Mouse (Mus musculus): Measurements from ENCODE around the gene Stat4. TPM values are rescaled to one million over a fixed set of nuclear protein-coding genes. Genes with fewer than 3 reads are reported as not detected.
A peak's percentile ranks its signal among the peaks of the same experiment; 100 is the strongest.

Stat4 gene
- polyA plus RNA-seq, 1 experiment from 2014 or later: 2.3 TPM

DNA sequence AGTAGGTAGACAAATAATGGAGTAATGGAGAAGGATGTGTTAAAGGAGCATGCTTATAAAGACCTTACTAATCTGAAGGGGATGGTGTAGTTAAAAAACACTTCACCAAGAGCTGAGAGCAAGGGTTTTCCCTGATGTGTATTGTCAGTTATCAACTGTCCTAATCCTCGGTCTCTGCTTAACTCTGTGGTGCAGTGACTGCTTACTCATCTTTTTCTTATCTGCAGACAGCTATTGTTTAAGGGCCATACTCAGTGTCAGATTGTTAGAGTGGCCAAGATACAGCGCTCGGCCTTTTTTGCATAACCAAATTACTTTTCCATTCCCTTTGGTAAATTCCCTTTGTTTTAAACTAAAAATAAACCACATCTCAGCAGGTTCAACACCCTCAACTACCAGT, 79.7 kb downstream of the Stat4 start:
- peaks cover 3% of the 10 kb centered on the region for H3K4me1 ChIP-seq (replicated peaks; ENCODE audit: control insufficient read depth, insufficient read depth, low read length)
- no peak overlapping the region for H3K9ac ChIP-seq (ENCODE audit: low read length)
- H3K36me3 ChIP-seq (ENCODE audit: control insufficient read depth, insufficient read depth, low read length): no peaks in the 10 kb centered on the region
- WGBS: 43% methylated on average over 3 of the region's 3 CpGs
- H3K27ac ChIP-seq (ENCODE audit: low read length): no peak overlapping the region
- ATAC-seq (ENCODE audit: low read depth): no peak
- H3K4me2 ChIP-seq (ENCODE audit: low read depth, low read length): no peak overlapping the region
- H3K27me3 ChIP-seq (ENCODE audit: control insufficient read depth, insufficient read depth, low read depth, low read length): no peaks in the 10 kb centered on the region
- no peaks in the 10 kb centered on the region for H3K9me3 ChIP-seq (ENCODE audit: control insufficient read depth, low read length)
- no peak overlapping the region for H3K4me3 ChIP-seq (ENCODE audit: low read length)

DNA sequence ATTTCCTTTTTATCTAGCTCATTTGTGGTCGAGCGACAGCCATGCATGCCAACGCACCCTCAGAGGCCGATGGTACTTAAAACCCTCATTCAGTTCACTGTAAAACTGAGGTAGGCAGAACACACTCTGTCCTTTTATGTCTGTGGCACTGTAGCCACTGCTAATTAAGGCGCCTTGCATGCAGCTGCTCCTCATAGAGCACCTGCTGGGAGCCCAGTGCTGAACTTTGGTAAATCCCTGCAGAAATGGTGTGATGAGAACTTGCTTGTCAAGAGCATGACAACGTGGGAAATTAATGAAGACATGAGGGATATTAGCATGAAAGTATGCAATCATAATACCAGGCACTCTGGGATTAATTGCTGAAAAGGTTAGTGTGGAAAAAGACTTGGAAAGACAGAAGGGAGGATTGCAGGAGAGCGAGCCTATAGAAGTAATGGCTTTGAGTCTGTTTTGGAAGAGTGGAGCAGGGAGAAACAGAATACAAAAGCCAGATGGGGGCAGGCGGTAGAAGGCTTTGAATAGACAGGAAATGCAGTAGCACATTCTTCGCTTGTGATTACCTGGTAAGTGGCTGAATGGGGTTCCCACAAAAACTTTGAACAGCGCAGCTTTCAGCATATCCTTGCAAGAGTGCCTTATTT, 92.9 kb downstream of the Stat4 start:
- ATAC-seq (ENCODE audit: low read depth): no peak
- WGBS: 33% methylated on average over 10 of the region's 10 CpGs
- no peaks in the 10 kb centered on the region for H3K4me1 ChIP-seq (replicated peaks; ENCODE audit: control insufficient read depth, insufficient read depth, low read length)

DNA sequence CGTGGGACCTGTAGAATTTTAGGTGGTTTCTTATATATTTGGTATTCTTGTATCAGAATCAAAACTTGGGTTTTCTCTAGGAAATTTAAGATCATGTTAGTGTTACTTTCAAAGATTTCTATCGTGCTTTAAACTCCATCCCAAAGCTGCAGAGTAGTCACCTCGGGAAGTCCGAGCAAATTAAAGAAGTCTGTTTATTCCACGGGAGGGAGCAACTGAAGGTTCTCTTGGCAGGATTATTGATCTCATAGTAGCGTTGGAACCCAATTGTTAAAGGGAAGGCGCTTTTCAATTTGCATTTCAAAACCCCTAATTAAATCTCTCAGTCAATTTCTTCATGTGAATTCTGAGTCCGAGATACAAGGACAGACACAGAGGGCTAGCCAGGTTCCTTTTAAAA, 93.4 kb downstream of the Stat4 start:
- no peak overlapping the region for H3K27ac ChIP-seq (ENCODE audit: low read length)
- no peak for ATAC-seq (ENCODE audit: low read depth)
- no peaks in the 10 kb centered on the region for H3K36me3 ChIP-seq (ENCODE audit: control insufficient read depth, insufficient read depth, low read length)

More for the DNA sequence above, 92.9 kb downstream of the Stat4 start:
- Histone ChIP-seq H3K4me2 (ENCODE audit: low read depth, low read length) (no peak overlapping the region), H3K27me3 (ENCODE audit: control insufficient read depth, insufficient read depth, low read depth, low read length) (no peaks in the 10 kb centered on the region), H3K4me3 (ENCODE audit: low read length) (no peak overlapping the region), H3K36me3 (ENCODE audit: control insufficient read depth, insufficient read depth, low read length) (no peaks in the 10 kb centered on the region), H3K9ac (ENCODE audit: low read length) (no peak overlapping the region), H3K27ac (ENCODE audit: low read length) (no peak overlapping the region), H3K9me3 (ENCODE audit: control insufficient read depth, low read length) (no peaks in the 10 kb centered on the region)

DNA sequence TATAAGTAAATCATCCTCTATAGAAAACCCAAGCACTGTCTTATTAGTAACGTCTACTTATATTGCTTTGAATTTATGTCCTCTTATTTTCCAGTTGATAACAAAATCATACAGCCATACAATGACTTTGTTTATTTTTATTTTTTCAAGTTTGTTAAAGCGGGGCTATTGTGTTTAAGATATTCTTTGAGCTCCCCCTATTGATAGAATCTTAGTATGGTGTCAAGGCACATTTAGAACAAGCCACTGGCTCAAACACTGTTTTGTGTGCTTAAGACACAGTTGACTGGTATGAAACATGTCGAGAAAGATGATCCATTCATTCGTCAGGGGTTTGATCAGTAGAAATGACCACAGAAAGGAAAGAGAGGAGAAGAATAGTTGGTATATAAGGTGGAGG, 99.3 kb downstream of the Stat4 start:
- H3K9ac ChIP-seq (ENCODE audit: low read length): no peak overlapping the region
- no peak overlapping the region for H3K27ac ChIP-seq (ENCODE audit: low read length)
- H3K4me1 ChIP-seq (replicated peaks; ENCODE audit: control insufficient read depth, insufficient read depth, low read length): no peaks in the 10 kb centered on the region
- no peak for ATAC-seq (ENCODE audit: low read depth)
- no peaks in the 10 kb centered on the region for H3K36me3 ChIP-seq (ENCODE audit: control insufficient read depth, insufficient read depth, low read length)
- no peaks in the 10 kb centered on the region for H3K27me3 ChIP-seq (ENCODE audit: control insufficient read depth, insufficient read depth, low read depth, low read length)
- H3K4me2 ChIP-seq (ENCODE audit: low read depth, low read length): no peak overlapping the region
- 19% methylated on average over 4 of the region's 4 CpGs for WGBS
- no peaks in the 10 kb centered on the region for H3K9me3 ChIP-seq (ENCODE audit: control insufficient read depth, low read length)
- no peak overlapping the region for H3K4me3 ChIP-seq (ENCODE audit: low read length)

More for the DNA sequence above, 93.4 kb downstream of the Stat4 start:
- H3K9ac ChIP-seq (ENCODE audit: low read length): no peak overlapping the region
- H3K4me2 ChIP-seq (ENCODE audit: low read depth, low read length): no peak overlapping the region
- no peaks in the 10 kb centered on the region for H3K4me1 ChIP-seq (replicated peaks; ENCODE audit: control insufficient read depth, insufficient read depth, low read length)
- no peaks in the 10 kb centered on the region for H3K9me3 ChIP-seq (ENCODE audit: control insufficient read depth, low read length)
- no peak overlapping the region for H3K4me3 ChIP-seq (ENCODE audit: low read length)
- 33% methylated on average over 8 of the region's 8 CpGs for WGBS
- H3K27me3 ChIP-seq (ENCODE audit: control insufficient read depth, insufficient read depth, low read depth, low read length): no peaks in the 10 kb centered on the region

DNA sequence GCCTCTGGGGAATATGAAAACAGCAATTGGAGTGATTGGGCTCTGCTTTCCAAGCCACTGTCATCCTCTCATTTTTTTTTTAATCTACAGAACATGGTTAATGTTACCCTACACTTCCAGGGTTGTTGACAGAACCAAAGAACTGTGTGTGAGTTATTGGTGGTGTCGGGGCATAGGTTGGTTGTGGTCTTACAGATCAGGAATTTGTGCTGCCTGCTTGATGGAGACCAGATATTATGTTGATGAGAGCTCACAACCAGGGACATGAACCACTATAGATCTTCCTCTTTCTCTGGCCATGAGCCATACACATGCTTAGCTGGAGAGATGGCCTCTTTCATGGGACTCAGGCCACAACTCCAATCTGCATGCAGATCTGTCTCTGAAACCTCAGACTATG, 100.2 kb downstream of the Stat4 start:
- Histone ChIP-seq H3K36me3 (ENCODE audit: control insufficient read depth, insufficient read depth, low read length) (no peaks in the 10 kb centered on the region), H3K27me3 (ENCODE audit: control insufficient read depth, insufficient read depth, low read depth, low read length) (no peaks in the 10 kb centered on the region), H3K9me3 (ENCODE audit: control insufficient read depth, low read length) (no peaks in the 10 kb centered on the region), H3K4me3 (ENCODE audit: low read length) (no peak overlapping the region), H3K4me2 (ENCODE audit: low read depth, low read length) (no peak overlapping the region), H3K9ac (ENCODE audit: low read length) (no peak overlapping the region), H3K4me1 (replicated peaks; ENCODE audit: control insufficient read depth, insufficient read depth, low read length) (no peaks in the 10 kb centered on the region), H3K27ac (ENCODE audit: low read length) (no peak overlapping the region)
- 68% methylated on average over 1 of the region's 1 CpGs for WGBS
- ATAC-seq (ENCODE audit: low read depth): no peak

DNA sequence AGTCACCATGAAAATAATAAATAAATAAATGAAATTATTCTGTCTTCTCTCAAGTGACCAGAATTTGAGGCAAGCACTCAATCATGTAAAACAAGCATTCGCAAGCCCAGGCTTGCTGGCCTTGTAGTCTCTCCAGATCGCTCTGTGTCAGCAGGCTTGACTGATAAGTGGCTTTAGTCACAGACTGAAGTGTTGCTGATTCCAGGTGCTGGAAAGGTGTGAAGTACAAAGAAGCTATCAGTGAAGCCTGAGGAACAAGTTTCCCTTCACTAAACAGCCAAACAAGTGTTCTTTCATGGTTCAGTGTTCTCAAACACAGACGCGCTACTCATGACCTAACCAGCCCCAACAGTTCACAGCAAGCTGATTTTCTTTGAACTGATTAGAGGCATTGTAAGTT, 101.7 kb downstream of the Stat4 start:
- ATAC-seq (ENCODE audit: low read depth): no peak
- H3K36me3 ChIP-seq (ENCODE audit: control insufficient read depth, insufficient read depth, low read length): no peaks in the 10 kb centered on the region

DNA sequence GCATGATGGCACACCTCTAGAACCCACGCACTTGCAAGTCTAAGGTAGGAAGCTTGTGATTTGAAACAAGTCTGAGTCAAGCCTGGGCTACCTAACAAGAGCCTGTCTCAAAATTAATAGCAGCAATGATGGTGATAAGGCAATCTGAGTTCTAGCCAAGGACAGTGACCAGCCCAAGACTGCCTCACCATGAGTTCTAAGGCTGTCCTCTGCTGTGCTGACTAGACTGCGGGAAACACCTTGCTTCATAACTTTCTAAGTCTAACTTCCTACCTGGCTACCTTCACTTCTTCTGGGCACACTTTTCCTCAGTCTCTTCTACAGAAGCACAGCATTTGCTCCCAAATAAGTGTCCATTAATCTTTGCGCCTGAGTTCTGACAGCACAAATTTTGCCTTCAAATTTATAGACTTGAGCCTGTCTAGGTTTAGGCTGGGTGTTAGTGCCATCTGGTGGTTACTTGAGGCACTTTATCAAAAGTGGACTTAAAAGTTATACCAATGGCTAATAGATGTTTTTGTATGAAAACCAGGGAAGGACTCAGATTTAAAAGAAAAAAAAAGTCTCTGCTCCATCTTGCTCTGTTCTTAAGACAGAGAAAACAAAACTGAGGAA, 111.8 kb downstream of the Stat4 start:
- ATAC-seq (ENCODE audit: low read depth): no peak
- Histone ChIP-seq H3K4me3 (ENCODE audit: low read length) (no peak overlapping the region), H3K4me1 (replicated peaks; ENCODE audit: control insufficient read depth, insufficient read depth, low read length) (no peaks in the 10 kb centered on the region), H3K27me3 (ENCODE audit: control insufficient read depth, insufficient read depth, low read depth, low read length) (no peaks in the 10 kb centered on the region), H3K36me3 (ENCODE audit: control insufficient read depth, insufficient read depth, low read length) (no peaks in the 10 kb centered on the region), H3K4me2 (ENCODE audit: low read depth, low read length) (no peak overlapping the region), H3K27ac (ENCODE audit: low read length) (no peak overlapping the region), H3K9me3 (ENCODE audit: control insufficient read depth, low read length) (no peaks in the 10 kb centered on the region; the same call in 1 of the 2 replicates), H3K9ac (ENCODE audit: low read length) (no peak overlapping the region)
- WGBS: 75% methylated on average over 3 of the region's 3 CpGs

More for the DNA sequence above, 101.7 kb downstream of the Stat4 start:
- 63% methylated on average over 4 of the region's 4 CpGs for WGBS
- H3K27me3 ChIP-seq (ENCODE audit: control insufficient read depth, insufficient read depth, low read depth, low read length): no peaks in the 10 kb centered on the region
- H3K4me3 ChIP-seq (ENCODE audit: low read length): no peak overlapping the region
- H3K4me2 ChIP-seq (ENCODE audit: low read depth, low read length): no peak overlapping the region
- H3K4me1 ChIP-seq (replicated peaks; ENCODE audit: control insufficient read depth, insufficient read depth, low read length): no peaks in the 10 kb centered on the region
- H3K9me3 ChIP-seq (ENCODE audit: control insufficient read depth, low read length): no peaks in the 10 kb centered on the region
- H3K27ac ChIP-seq (ENCODE audit: low read length): no peak overlapping the region
- H3K9ac ChIP-seq (ENCODE audit: low read length): no peak overlapping the region

DNA sequence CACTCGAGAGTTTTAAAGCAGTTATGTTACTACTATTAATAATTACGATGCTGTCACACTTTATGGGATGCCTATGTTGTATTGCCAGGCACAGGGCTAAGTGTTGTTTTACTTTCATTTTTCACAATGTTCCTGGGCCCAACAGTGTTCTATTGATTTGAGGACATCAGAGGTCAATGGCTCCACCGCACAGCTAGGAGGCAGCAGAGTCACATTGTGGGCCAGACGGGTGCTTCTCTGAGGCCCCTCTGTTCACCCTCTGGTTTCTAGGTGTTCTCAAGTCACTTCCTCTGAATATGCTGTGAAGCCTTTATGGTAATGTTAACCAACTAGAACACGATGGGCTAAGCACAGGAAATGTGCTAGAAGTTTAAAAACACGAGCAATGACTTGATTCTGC, 113.5 kb downstream of the Stat4 start:
- WGBS: 63% methylated on average over 6 of the region's 6 CpGs
- H3K27ac ChIP-seq (ENCODE audit: low read length): no peak overlapping the region
- H3K4me1 ChIP-seq (replicated peaks; ENCODE audit: control insufficient read depth, insufficient read depth, low read length): no peaks in the 10 kb centered on the region
- no peak for ATAC-seq (ENCODE audit: low read depth)
- H3K9me3 ChIP-seq (ENCODE audit: control insufficient read depth, low read length): no peaks in the 10 kb centered on the region; the same call in 1 of the 2 replicates
- no peak overlapping the region for H3K9ac ChIP-seq (ENCODE audit: low read length)
- no peaks in the 10 kb centered on the region for H3K36me3 ChIP-seq (ENCODE audit: control insufficient read depth, insufficient read depth, low read length)
- no peak overlapping the region for H3K4me3 ChIP-seq (ENCODE audit: low read length)
- H3K27me3 ChIP-seq (ENCODE audit: control insufficient read depth, insufficient read depth, low read depth, low read length): no peaks in the 10 kb centered on the region
- no peak overlapping the region for H3K4me2 ChIP-seq (ENCODE audit: low read depth, low read length)

DNA sequence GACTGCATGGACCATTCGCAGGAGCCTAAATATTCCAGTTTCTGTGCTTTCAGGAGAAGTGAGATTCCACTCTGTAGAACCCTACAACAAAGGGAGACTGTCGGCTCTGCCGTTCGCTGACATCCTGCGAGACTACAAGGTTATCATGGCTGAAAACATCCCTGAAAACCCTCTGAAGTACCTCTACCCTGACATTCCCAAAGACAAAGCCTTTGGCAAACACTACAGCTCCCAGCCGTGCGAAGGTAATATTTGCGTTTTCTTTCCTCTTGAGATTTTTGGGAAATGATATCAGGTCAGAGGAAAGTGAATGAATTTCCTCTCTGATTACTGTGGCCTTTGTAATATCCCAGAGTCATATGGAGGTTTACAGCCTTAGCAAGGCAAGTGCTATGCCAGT, 115.8 kb downstream of the Stat4 start:
- H3K4me1 ChIP-seq (replicated peaks; ENCODE audit: control insufficient read depth, insufficient read depth, low read length): no peaks in the 10 kb centered on the region
- no peak overlapping the region for H3K4me2 ChIP-seq (ENCODE audit: low read depth, low read length)
- peak; percentile 56; the same call in 1 of the 2 replicates for ATAC-seq (ENCODE audit: low read depth)
- no peaks in the 10 kb centered on the region for H3K36me3 ChIP-seq (ENCODE audit: control insufficient read depth, insufficient read depth, low read length)
- H3K9me3 ChIP-seq (ENCODE audit: control insufficient read depth, low read length): no peaks in the 10 kb centered on the region; the same call in 1 of the 2 replicates
- no peak overlapping the region for H3K9ac ChIP-seq (ENCODE audit: low read length)
- no peak overlapping the region for H3K4me3 ChIP-seq (ENCODE audit: low read length)
- H3K27ac ChIP-seq (ENCODE audit: low read length): peak overlapping the region; percentile 28
- WGBS: 59% methylated on average over 8 of the region's 8 CpGs
- H3K27me3 ChIP-seq (ENCODE audit: control insufficient read depth, insufficient read depth, low read depth, low read length): no peaks in the 10 kb centered on the region
